ENCODE assay signal across 8 mouse cellular contexts in genomic region chr17:34120180-34120723, GRCm38 (mm10). TPM values are rescaled to one million over a fixed set of nuclear protein-coding genes. Genes with fewer than 3 reads are reported as not detected.
A peak's percentile ranks its signal among the peaks of the same experiment; 100 is the strongest.
DNase-seq lines count a peak whose midpoint lies in the region; ATAC-seq and TF ChIP-seq lines count a peak whose summit lies in the region.

No protein-coding gene starts in this region.

- peak overlapping the region; percentile 100 for H3K27ac ChIP-seq in embryonic facial prominence, embryonic 13.5 days
- H3K27ac ChIP-seq in kidney, embryonic 14.5 days (ENCODE audit: low read depth, low read length), result peak overlapping the region; percentile 100
- peak overlapping the region; percentile 99 for H3K27ac ChIP-seq in liver, adult 2 months (replicated peaks; ENCODE audit: insufficient read depth, low read depth, low read length)

- under 1% methylated on average over 38 of the region's 42 CpGs for WGBS in embryonic facial prominence, embryonic 13.5 days
- 0% methylated on average over 35 of the region's 42 CpGs for WGBS in kidney, embryonic 14.5 days
- WGBS in liver, adult 2 months, result under 1% methylated on average over 40 of the region's 42 CpGs

- H3K4me3 ChIP-seq in embryonic facial prominence, embryonic 13.5 days, result peak overlapping the region; percentile 97
- peak overlapping the region; percentile 92 for H3K4me3 ChIP-seq in kidney, embryonic 14.5 days (ENCODE audit: low read length)
- peak overlapping the region; percentile 90 for H3K4me3 ChIP-seq in liver, adult 2 months (ENCODE audit: insufficient read depth, low read depth, low read length)

- H3K27me3 ChIP-seq in embryonic facial prominence, embryonic 13.5 days, result no peaks in the 10 kb centered on the region
- no peaks in the 10 kb centered on the region for H3K27me3 ChIP-seq in kidney, embryonic 14.5 days (ENCODE audit: control insufficient read depth, insufficient read depth, low read length)
- no peaks in the 10 kb centered on the region for H3K27me3 ChIP-seq in liver, adult 2 months (ENCODE audit: control insufficient read depth, insufficient read depth, low read length)
- H3K27me3 ChIP-seq in splenic B cell, adult 2 months (ENCODE audit: control insufficient read depth, insufficient read depth, low read length, poor library complexity, severe bottlenecking), result no peaks in the 10 kb centered on the region

- H3K9ac ChIP-seq in embryonic facial prominence, embryonic 13.5 days, result peak overlapping the region; percentile 98
- H3K9ac ChIP-seq in kidney, embryonic 14.5 days (ENCODE audit: low read depth, low read length), result peak overlapping the region; percentile 98
- H3K9ac ChIP-seq in liver, adult 2 months (ENCODE audit: low read depth, low read length), result peak overlapping the region; percentile 95

- H3K36me3 ChIP-seq in embryonic facial prominence, embryonic 13.5 days, result peaks cover 37% of the 10 kb centered on the region
- H3K36me3 ChIP-seq in kidney, embryonic 14.5 days (ENCODE audit: control insufficient read depth, insufficient read depth, low read length), result peaks cover 37% of the 10 kb centered on the region
- peaks cover 29% of the 10 kb centered on the region for H3K36me3 ChIP-seq in liver, adult 2 months (ENCODE audit: control insufficient read depth, insufficient read depth, low read length)
- H3K36me3 ChIP-seq in splenic B cell, adult 2 months (ENCODE audit: control insufficient read depth, insufficient read depth, low read length, poor library complexity, severe bottlenecking), result peaks cover 24% of the 10 kb centered on the region

- no peak for TF ChIP-seq CTCF in liver, adult 2 months (IDR thresholded peaks at IDR 0.05; ENCODE audit: low read depth, low read length)

- H3K4me1 ChIP-seq in embryonic facial prominence, embryonic 13.5 days, result peaks cover 30% of the 10 kb centered on the region
- peaks cover 20% of the 10 kb centered on the region; the same call in 1 of the 2 replicates for H3K4me1 ChIP-seq in kidney, embryonic 14.5 days (ENCODE audit: control insufficient read depth, insufficient read depth, low read length)
- peaks cover 14% of the 10 kb centered on the region for H3K4me1 ChIP-seq in liver, adult 2 months (ENCODE audit: control insufficient read depth, insufficient read depth, low read length)

- no peaks in the 10 kb centered on the region for H3K9me3 ChIP-seq in embryonic facial prominence, embryonic 13.5 days
- H3K9me3 ChIP-seq in kidney, embryonic 14.5 days (ENCODE audit: control insufficient read depth, low read length), result no peaks in the 10 kb centered on the region

- ATAC-seq in CD4-positive, CD25-positive, alpha-beta regulatory T cell, adult 4 months, result no peak
- peak; percentile 7; the same call in 1 of the 2 replicates for ATAC-seq in embryonic facial prominence, embryonic 13.5 days (ENCODE audit: insufficient number of reproducible peaks, insufficient read depth, low FRiP score, low TSS enrichment, low read depth)
- ATAC-seq in kidney, embryonic 14.5 days (ENCODE audit: low FRiP score, low TSS enrichment), result peak; percentile 6

- peak; percentile 85 for DNase-seq in CD4-positive, CD25-positive, alpha-beta regulatory T cell, adult 2 months (ENCODE audit: low read depth, low spot score)
- peak; percentile 86 for DNase-seq in heart, adult 8-10 months (ENCODE audit: low spot score)
- DNase-seq in liver, adult 2 months (ENCODE audit: extremely low read depth, low read depth, low spot score), result peak; percentile 61
- DNase-seq in naive thymus-derived CD4-positive, alpha-beta T cell, adult 2 months (ENCODE audit: low read depth), result peak; percentile 81
- peak; percentile 79 for DNase-seq in splenic B cell, adult 2 months (ENCODE audit: low read depth, low spot score)

- 0 out of 2 replicates have a peak, but pooled peaks have one; percentile 8 for TF ChIP-seq POLR2A in liver, adult 2 months (IDR thresholded peaks at IDR 0.05; ENCODE audit: extremely low read depth, insufficient read depth, low read length)

- peak overlapping the region; percentile 92 for H3K4me2 ChIP-seq in embryonic facial prominence, embryonic 13.5 days
- peak overlapping the region; percentile 99 for H3K4me2 ChIP-seq in kidney, embryonic 14.5 days (replicated peaks; ENCODE audit: low read depth, low read length)

- peaks cover 26% of the 10 kb centered on the region for H3K79me2 ChIP-seq in liver, adult 2 months (ENCODE audit: control insufficient read depth, insufficient read depth, low read length)

RNA-seq across cellular contexts. Expression of gene H2-DMa, which starts 0.9 kb away (rescaled TPM):
- 100 to 1,000 TPM; 144 to 205 TPM for polyA plus RNA-seq in CD4-positive, CD25-positive, alpha-beta regulatory T cell, adult 4 months (2017; shearing (Covaris generic))
- polyA plus RNA-seq in embryonic facial prominence, embryonic 13.5 days (2015; fragmentation: Nextera tagmentation; extraction: Ambion mirVana), result 17.2 and 17.6 TPM in 2 replicates
- total RNA-seq in heart, adult 8-10 months (2022), result 1 to 10 TPM; 2.2 to 3.9 (median 3.7) TPM
- polyA plus RNA-seq in kidney, embryonic 14.5 days (2014; fragmentation: Nextera tagmentation; extraction: Ambion mirVana), result 16.1 and 19.3 TPM in 2 replicates
- total RNA-seq in liver, adult 2 months (2014; rRNA removed), result 7.1 and 8.5 TPM in 2 replicates
- 8.3 and 13.1 TPM in 2 replicates for polyA plus RNA-seq in liver, adult 2 months (2012; rRNA removed)

RNA-seq across cellular contexts. Expression of gene Brd2, which starts 2.2 kb away (rescaled TPM):
- 100 to 1,000 TPM; 108 to 154 TPM for polyA plus RNA-seq in CD4-positive, CD25-positive, alpha-beta regulatory T cell, adult 4 months (2017; shearing (Covaris generic))
- 122 and 142 TPM in 2 replicates for polyA plus RNA-seq in embryonic facial prominence, embryonic 13.5 days (2015; fragmentation: Nextera tagmentation; extraction: Ambion mirVana)
- total RNA-seq in heart, adult 8-10 months (2022), result 10 to 100 TPM; 61.0 to 75.7 (median 69.8) TPM
- 153 and 178 TPM in 2 replicates for polyA plus RNA-seq in kidney, embryonic 14.5 days (2014; fragmentation: Nextera tagmentation; extraction: Ambion mirVana)
- total RNA-seq in liver, adult 2 months (2014; rRNA removed), result 39.0 and 53.2 TPM in 2 replicates
- polyA plus RNA-seq in liver, adult 2 months (2012; rRNA removed), result 55.8 and 76.9 TPM in 2 replicates

RNA-seq across cellular contexts. Expression of gene H2-DMb2, which starts 22.9 kb away (rescaled TPM):
- polyA plus RNA-seq in CD4-positive, CD25-positive, alpha-beta regulatory T cell, adult 4 months (2017; shearing (Covaris generic)), result 10 to 100 TPM in 1 of 2 experiments, 1 to 10 TPM in 1; 3.7 to 27.1 TPM
- 0.67 and 1.1 TPM in 2 replicates for polyA plus RNA-seq in embryonic facial prominence, embryonic 13.5 days (2015; fragmentation: Nextera tagmentation; extraction: Ambion mirVana)
- 1 to 10 TPM in 2 of 4 experiments, under 1 TPM in 2; 0.65 to 1.1 (median 0.97) TPM for total RNA-seq in heart, adult 8-10 months (2022)
- 18.5 and 21.9 TPM in 2 replicates for polyA plus RNA-seq in kidney, embryonic 14.5 days (2014; fragmentation: Nextera tagmentation; extraction: Ambion mirVana)
- 0.74 and 1.7 TPM in 2 replicates for total RNA-seq in liver, adult 2 months (2014; rRNA removed)
- polyA plus RNA-seq in liver, adult 2 months (2012; rRNA removed), result 1.1 and 3.1 TPM in 2 replicates

RNA-seq across cellular contexts. Expression of gene H2-Oa, which starts 28.1 kb away (rescaled TPM):
- 10 to 100 TPM; 56.0 to 68.2 TPM for polyA plus RNA-seq in CD4-positive, CD25-positive, alpha-beta regulatory T cell, adult 4 months (2017; shearing (Covaris generic))
- polyA plus RNA-seq in embryonic facial prominence, embryonic 13.5 days (2015; fragmentation: Nextera tagmentation; extraction: Ambion mirVana), result 0.48 and 0.65 TPM in 2 replicates
- under 1 TPM in 2 of 4 experiments, not detected in 2; 0.25 to 0.28 TPM for total RNA-seq in heart, adult 8-10 months (2022)
- polyA plus RNA-seq in kidney, embryonic 14.5 days (2014; fragmentation: Nextera tagmentation; extraction: Ambion mirVana), result 0.51 and 0.76 TPM in 2 replicates
- total RNA-seq in liver, adult 2 months (2014; rRNA removed), result 0.28 and 0.47 TPM in 2 replicates
- polyA plus RNA-seq in liver, adult 2 months (2012; rRNA removed), result 0.76 and 1.4 TPM in 2 replicates

RNA-seq across cellular contexts. Expression of gene H2-DMb1, which starts 32.6 kb away (rescaled TPM):
- 1 to 10 TPM; 3.4 to 6.2 TPM for polyA plus RNA-seq in CD4-positive, CD25-positive, alpha-beta regulatory T cell, adult 4 months (2017; shearing (Covaris generic))
- polyA plus RNA-seq in embryonic facial prominence, embryonic 13.5 days (2015; fragmentation: Nextera tagmentation; extraction: Ambion mirVana), result 2.0 and 2.6 TPM in 2 replicates
- 1 to 10 TPM; 1.8 to 3.0 (median 2.4) TPM for total RNA-seq in heart, adult 8-10 months (2022)
- 4.1 and 4.2 TPM in 2 replicates for polyA plus RNA-seq in kidney, embryonic 14.5 days (2014; fragmentation: Nextera tagmentation; extraction: Ambion mirVana)
- total RNA-seq in liver, adult 2 months (2014; rRNA removed), result 4.2 and 6.6 TPM in 2 replicates
- polyA plus RNA-seq in liver, adult 2 months (2012; rRNA removed), result 8.3 and 14.5 TPM in 2 replicates
